Mouse (Mus musculus) myocyte (in vitro differentiated cells): ENCODE results near the gene Zdhhc18.

Experiments
- CEBPB ChIP-seq: IDR thresholded peaks from 2 replicates; pipeline ENCODE4 v1.6.1; 2011; ENCODE audit warnings: mild to moderate bottlenecking, moderate library complexity; ENCODE audit not compliant: poor library complexity, insufficient read depth, severe bottlenecking
- E2F4 ChIP-seq: IDR thresholded peaks from one replicate; pipeline ENCODE4 v1.6.1; 2011; ENCODE audit warnings: mild to moderate bottlenecking, control low read depth, moderate library complexity; ENCODE audit not compliant: insufficient read depth
- MAX ChIP-seq: IDR thresholded peaks from one replicate; pipeline ENCODE4 v1.6.1; 2011; ENCODE audit warnings: low read depth, mild to moderate bottlenecking, control low read depth
- MYOG ChIP-seq, 3 experiments: IDR thresholded peaks; one replicate each; pipeline ENCODE4 v1.6.1; 2011; ENCODE audit warnings: control low read depth in 2 of 3, low read depth in 2 of 3, mild to moderate bottlenecking in 2 of 3; ENCODE audit not compliant: insufficient read length in 2 of 3, control insufficient read depth in 1 of 3, insufficient read depth in 1 of 3
- POLR2A ChIP-seq: IDR thresholded peaks from one replicate; pipeline ENCODE4 v1.6.1; 2011; ENCODE audit warnings: low read depth, mild to moderate bottlenecking, control low read depth, moderate library complexity; ENCODE audit not compliant: insufficient read length
- POLR2AphosphoS2 ChIP-seq: IDR thresholded peaks from one replicate; pipeline ENCODE4 v1.6.1; 2011; ENCODE audit warnings: low read depth, control low read depth; ENCODE audit not compliant: insufficient read length
- REST ChIP-seq: IDR thresholded peaks from one replicate; pipeline ENCODE4 v1.6.1; 2011; ENCODE audit warnings: mild to moderate bottlenecking, control low read depth, moderate library complexity; ENCODE audit not compliant: insufficient read depth, insufficient read length
- TCF12 ChIP-seq: IDR thresholded peaks from one replicate; pipeline ENCODE4 v1.6.1; 2011; ENCODE audit warnings: mild to moderate bottlenecking, control low read depth; ENCODE audit not compliant: poor library complexity, insufficient read depth, severe bottlenecking
- TCF3 ChIP-seq: IDR thresholded peaks from one replicate; pipeline ENCODE4 v1.6.1; 2011; ENCODE audit warnings: low read depth, control low read depth; ENCODE audit not compliant: insufficient read length
- USF1 ChIP-seq: IDR thresholded peaks from one replicate; pipeline ENCODE4 v1.6.1; 2011; ENCODE audit warnings: low read depth, mild to moderate bottlenecking, control low read depth, moderate library complexity

DNA sequence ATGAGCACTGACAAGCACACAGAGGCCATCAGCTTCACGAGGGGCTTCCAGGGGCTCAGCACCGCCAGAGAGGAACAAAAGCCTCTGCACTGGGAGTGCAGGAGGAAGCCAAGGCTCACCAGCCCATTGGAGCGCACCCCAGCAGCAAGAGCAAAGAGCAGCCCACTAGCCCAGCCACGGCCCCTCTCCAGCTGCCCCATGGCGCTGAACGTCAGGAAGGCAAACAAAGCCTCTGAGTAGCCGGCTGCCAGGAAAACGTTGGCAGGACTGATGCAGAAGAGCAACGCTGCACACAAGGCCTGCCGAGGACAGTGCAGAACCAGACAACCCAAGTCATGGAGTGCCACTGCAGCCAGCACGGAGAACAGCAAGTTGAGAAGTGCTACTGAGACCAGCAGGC lies 15.2 kb upstream of the Zdhhc18 start:
- TF ChIP-seq E2F4 (no peak), POLR2A (no peak), CEBPB (no peak), TCF12 (no peak), MAX (no peak), USF1 (no peak), MYOG (IDR thresholded peaks at IDR 0.05; ENCODE audit: control insufficient read depth in 1 of 3, insufficient read depth in 1 of 3, insufficient read length in 2 of 3, low read depth in 2 of 3) (no peak), TCF3 (no peak), POLR2AphosphoS2 (no peak), REST (no peak)
